Mouse (Mus musculus): Measurements from ENCODE around the gene Megf11.

- TF ChIP-seq UBTF (IDR thresholded peaks at IDR 0.05; ENCODE audit: borderline replicate concordance, insufficient read depth, low read depth, low read length) (no peak), ZNF384 (IDR thresholded peaks at IDR 0.05; ENCODE audit: low read depth, low read length) (no peak), CTCF (IDR thresholded peaks at IDR 0.05 in 2 of 3, conservative IDR thresholded peaks at IDR 0.05 in 1 of 3; ENCODE audit: control insufficient read depth in 1 of 3, insufficient read depth in 1 of 3, low read depth in 2 of 3, low read length in 3 of 3, poor library complexity in 1 of 3, severe bottlenecking in 1 of 3) (no peak), POLR2AphosphoS5 (IDR thresholded peaks at IDR 0.05; ENCODE audit: borderline replicate concordance, low read depth, low read length) (no peak), USF2 (IDR thresholded peaks at IDR 0.05; ENCODE audit: borderline replicate concordance in 1 of 2, insufficient read depth in 1 of 2, low read depth in 1 of 2, low read length in 2 of 2) (no peak), POLR2A (IDR thresholded peaks at IDR 0.05; ENCODE audit: control insufficient read depth in 1 of 2, insufficient read depth in 1 of 2, low read depth in 1 of 2, low read length in 2 of 2, poor library complexity in 1 of 2) (no peak), GATA1 (IDR thresholded peaks at IDR 0.05; ENCODE audit: low read depth, low read length) (no peak), HCFC1 (IDR thresholded peaks at IDR 0.05; ENCODE audit: low read depth, low read length) (no peak), ZC3H11A (IDR thresholded peaks at IDR 0.05; ENCODE audit: low read depth, low read length) (no peak), TCF12 (IDR thresholded peaks at IDR 0.05; ENCODE audit: low read depth, low read length) (no peak), NELFE (IDR thresholded peaks at IDR 0.05; ENCODE audit: low read depth, low read length) (no peak)
Measured at GRCm38 (mm10) chr9:64523264-64524045, 138.0 kb downstream of the Megf11 start.
